Mouse (Mus musculus) midbrain, embryonic 14.5 days (tissue): Measurements from ENCODE around the gene Mef2d. TPM values are rescaled to one million over a fixed set of nuclear protein-coding genes. Genes with fewer than 3 reads are reported as not detected.

Source experiments
- ATAC-seq: fragments of 200-750 bp; cut with Nextera tagmentation; 2 replicates; pipeline ENCODE4 v1.8.0; 2017; ENCODE audit warnings: moderate number of reproducible peaks, moderate library complexity; ENCODE audit not compliant: low FRiP score, low TSS enrichment
- DNase-seq: peaks from one replicate; pipeline ENCODE4 v3.0.0-alpha.2; 2015
- H3K27ac ChIP-seq: fragments of 300-500 bp; sonication (generic); replicated peaks from 2 replicates; pipeline ENCODE4 v1.5.1; 2014; ENCODE audit warnings: mild to moderate bottlenecking, low read depth, low read length, moderate library complexity
- H3K27me3 ChIP-seq: fragments of 300-500 bp; sonication (generic); 2 replicates; pipeline ENCODE4 v1.6.1; 2014; ENCODE audit warnings: low read length, control low read depth, mixed read lengths; ENCODE audit not compliant: control insufficient read depth, insufficient read depth
- H3K36me3 ChIP-seq: fragments of 300-500 bp; sonication (generic); 2 replicates; pipeline ENCODE4 v1.6.1; 2014; ENCODE audit warnings: low read length, control low read depth; ENCODE audit not compliant: control insufficient read depth, insufficient read depth
- H3K4me1 ChIP-seq: fragments of 300-500 bp; sonication (generic); 2 replicates; pipeline ENCODE4 v1.6.1; 2014; ENCODE audit warnings: mild to moderate bottlenecking, antibody characterized with exemption, low read length, control low read depth; ENCODE audit not compliant: control insufficient read depth, insufficient read depth
- H3K4me2 ChIP-seq: fragments of 300-500 bp; sonication (generic); 2 replicates; pipeline ENCODE4 v1.6.1; 2014; ENCODE audit warnings: mild to moderate bottlenecking, low read length, moderate library complexity
- H3K4me3 ChIP-seq: fragments of 300-500 bp; sonication (generic); replicated peaks from 2 replicates; pipeline ENCODE4 v1.5.1; 2014; ENCODE audit warnings: low read depth, low read length
- H3K9ac ChIP-seq: fragments of 300-500 bp; sonication (generic); replicated peaks from 2 replicates; pipeline ENCODE4 v1.6.1; 2014; ENCODE audit warnings: mild to moderate bottlenecking, low read length, moderate library complexity
- H3K9me3 ChIP-seq: fragments of 300-500 bp; sonication (generic); 2 replicates; pipeline ENCODE4 v1.6.1; 2016; ENCODE audit warnings: low read length, control low read depth, mixed read lengths; ENCODE audit not compliant: control insufficient read depth
- WGBS: fragments of 180-500 bp; shearing (Covaris S2); extraction: QIAGEN DNeasy Blood & Tissue Kit; methylation state at CpG from one replicate; pipeline ENCODE4 v1.1.7; 2014; 5-methylcytosine and 5-hydroxymethylcytosine counted together
- polyA plus RNA-seq: library from polyadenylated mRNA; unstranded; fragments of >200 nt; fragmentation: Nextera tagmentation; extraction: Ambion mirVana; gene quantifications from 2 replicates; pipeline ENCODE4 v1.2.1, GENCODE M21; 2014

Mef2d gene
- polyA plus RNA-seq, 1 experiment from 2014 or later: 23.7 TPM

DNA sequence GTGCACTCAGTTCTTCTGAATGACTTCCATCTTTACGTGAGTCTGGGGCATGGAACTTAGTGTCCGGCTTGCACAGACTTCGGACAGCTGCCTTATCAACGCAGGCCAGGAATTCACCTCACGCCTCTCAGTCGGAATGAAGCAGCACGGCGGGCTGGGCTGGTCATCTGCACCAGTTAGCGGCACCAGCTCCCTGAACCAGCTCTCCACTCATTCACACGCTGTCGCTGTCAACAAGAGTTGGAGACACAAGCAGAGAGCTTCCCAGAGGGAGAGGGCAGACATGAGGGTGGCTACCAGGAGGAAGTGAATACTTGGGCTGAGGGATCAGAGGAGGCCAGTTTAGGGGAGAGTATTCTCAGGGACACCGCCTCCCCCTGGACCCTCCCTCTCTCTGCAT, 27.8 kb upstream of the Mef2d start:
- 94% methylated on average over 12 of the region's 12 CpGs for whole genome bisulfite sequencing
- no peak overlapping the region for H3K4me3 ChIP-seq
- H3K4me2 ChIP-seq: no peak overlapping the region
- ATAC-seq (no peak), DNase-seq (no peak)
- H3K27ac ChIP-seq: no peak overlapping the region
- no peaks in the 10 kb centered on the region for H3K9me3 ChIP-seq
- H3K36me3 ChIP-seq: 0 out of 2 replicates have a peak, but pooled peaks cover 11% of the 10 kb centered on the region
- no peaks in the 10 kb centered on the region for H3K27me3 ChIP-seq
- H3K4me1 ChIP-seq: no peaks in the 10 kb centered on the region
- H3K9ac ChIP-seq: no peak overlapping the region

- Histone ChIP-seq H3K27me3 (no peaks in the 10 kb centered on the region), H3K9me3 (no peaks in the 10 kb centered on the region), H3K9ac (no peak overlapping the region), H3K4me2 (no peak overlapping the region), H3K27ac (no peak overlapping the region), H3K36me3 (0 out of 2 replicates have a peak, but pooled peaks cover 11% of the 10 kb centered on the region), H3K4me1 (no peaks in the 10 kb centered on the region), H3K4me3 (no peak overlapping the region)
- WGBS: 91% methylated on average over 19 of the region's 19 CpGs
- DNase-seq (no peak), ATAC-seq (no peak)
Observed at GRCm38 (mm10) chr3:88120117-88120651, 22.0 kb upstream of the Mef2d start.

GRCm38 (mm10) chr3:88121164-88122131, 20.7 kb upstream of the Mef2d start:
- Histone ChIP-seq H3K4me3 (no peak overlapping the region), H3K27me3 (no peaks in the 10 kb centered on the region), H3K9ac (no peak overlapping the region), H3K9me3 (no peaks in the 10 kb centered on the region), H3K4me2 (no peak overlapping the region), H3K36me3 (0 out of 2 replicates have a peak, but pooled peaks cover 8% of the 10 kb centered on the region), H3K27ac (no peak overlapping the region), H3K4me1 (no peaks in the 10 kb centered on the region)
- WGBS: 77% methylated on average over 14 of the region's 14 CpGs
- DNase-seq: no peak
- no peak for ATAC-seq

- WGBS: 79% methylated on average over 4 of the region's 4 CpGs
- Histone ChIP-seq H3K9ac (no peak overlapping the region), H3K4me3 (no peak overlapping the region), H3K9me3 (no peaks in the 10 kb centered on the region), H3K4me2 (no peak overlapping the region), H3K27ac (no peak overlapping the region), H3K4me1 (no peaks in the 10 kb centered on the region), H3K27me3 (no peaks in the 10 kb centered on the region), H3K36me3 (no peaks in the 10 kb centered on the region)
- DNase-seq (no peak), ATAC-seq (no peak)
Observed at GRCm38 (mm10) chr3:88125195-88125594, 17.0 kb upstream of the Mef2d start.

GRCm38 (mm10) chr3:88126181-88126580, 16.0 kb upstream of the Mef2d start:
- H3K4me3 ChIP-seq: no peak overlapping the region
- no peak overlapping the region for H3K4me2 ChIP-seq
- DNase-seq (no peak), ATAC-seq (no peak)
- no peak overlapping the region for H3K9ac ChIP-seq
- H3K27ac ChIP-seq: no peak overlapping the region
- no peaks in the 10 kb centered on the region for H3K4me1 ChIP-seq
- no peaks in the 10 kb centered on the region for H3K27me3 ChIP-seq
- 92% methylated on average over 7 of the region's 7 CpGs for WGBS
- no peaks in the 10 kb centered on the region for H3K36me3 ChIP-seq
- no peaks in the 10 kb centered on the region for H3K9me3 ChIP-seq

DNA sequence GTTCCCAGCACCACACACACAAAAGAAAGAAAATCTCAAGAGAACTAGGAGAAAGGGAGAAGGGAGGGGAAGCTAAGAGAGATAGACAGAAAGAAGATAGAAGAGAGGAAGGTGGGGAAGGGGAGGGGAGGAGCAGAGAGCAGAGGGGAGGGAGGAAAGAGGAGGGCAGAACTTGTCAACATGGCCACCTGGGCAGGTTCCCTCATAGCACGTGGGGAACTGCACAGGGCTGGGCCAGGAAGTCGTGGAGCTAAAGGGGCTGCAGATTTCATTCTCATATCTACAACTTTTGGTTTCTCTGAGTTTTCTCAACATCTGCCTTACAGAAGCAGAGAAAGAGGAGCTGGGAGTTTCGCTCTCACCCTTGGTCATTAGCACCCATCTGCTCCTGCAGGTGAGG, 14.5 kb upstream of the Mef2d start:
- ATAC-seq (no peak), DNase-seq (no peak)
- Histone ChIP-seq H3K27me3 (no peaks in the 10 kb centered on the region), H3K36me3 (no peaks in the 10 kb centered on the region), H3K4me3 (no peak overlapping the region), H3K4me2 (no peak overlapping the region), H3K9me3 (no peaks in the 10 kb centered on the region), H3K9ac (no peak overlapping the region), H3K27ac (no peak overlapping the region), H3K4me1 (no peaks in the 10 kb centered on the region)
- WGBS: 75% methylated on average over 3 of the region's 3 CpGs

DNA sequence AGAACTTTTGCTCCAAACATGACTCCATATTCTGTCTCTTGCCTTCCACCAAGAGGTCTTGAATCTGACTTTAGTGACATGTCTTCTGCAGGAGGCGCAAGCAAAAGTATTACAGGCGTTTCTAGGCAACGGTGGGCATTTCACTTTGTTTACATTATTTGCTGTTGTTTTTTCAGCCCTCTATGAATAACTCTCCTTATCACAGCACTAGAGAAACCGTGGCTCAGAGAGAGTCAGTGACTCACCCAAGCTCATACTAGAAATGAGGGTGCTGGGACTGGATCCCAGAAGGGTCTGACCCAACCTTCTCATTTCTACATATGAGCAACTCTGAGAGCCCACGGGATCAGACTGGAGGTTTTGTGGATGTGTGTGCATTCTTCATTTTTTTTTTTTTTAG, 14.1 kb upstream of the Mef2d start:
- WGBS: 87% methylated on average over 5 of the region's 5 CpGs
- no peak overlapping the region for H3K4me2 ChIP-seq
- no peaks in the 10 kb centered on the region for H3K27me3 ChIP-seq
- no peaks in the 10 kb centered on the region for H3K4me1 ChIP-seq
- no peak overlapping the region for H3K4me3 ChIP-seq
- ATAC-seq (no peak), DNase-seq (no peak)
- H3K9me3 ChIP-seq: no peaks in the 10 kb centered on the region
- H3K27ac ChIP-seq: no peak overlapping the region
- no peak overlapping the region for H3K9ac ChIP-seq
- no peaks in the 10 kb centered on the region for H3K36me3 ChIP-seq

- Histone ChIP-seq H3K27ac (no peak overlapping the region), H3K4me3 (no peak overlapping the region), H3K4me1 (no peaks in the 10 kb centered on the region), H3K9me3 (no peaks in the 10 kb centered on the region), H3K4me2 (no peak overlapping the region), H3K9ac (no peak overlapping the region), H3K36me3 (no peaks in the 10 kb centered on the region), H3K27me3 (no peaks in the 10 kb centered on the region)
- WGBS: 56% methylated on average over 4 of the region's 4 CpGs
- DNase-seq: no peak
- ATAC-seq: no peak
Observed at GRCm38 (mm10) chr3:88129006-88129405, 13.2 kb upstream of the Mef2d start.

DNA sequence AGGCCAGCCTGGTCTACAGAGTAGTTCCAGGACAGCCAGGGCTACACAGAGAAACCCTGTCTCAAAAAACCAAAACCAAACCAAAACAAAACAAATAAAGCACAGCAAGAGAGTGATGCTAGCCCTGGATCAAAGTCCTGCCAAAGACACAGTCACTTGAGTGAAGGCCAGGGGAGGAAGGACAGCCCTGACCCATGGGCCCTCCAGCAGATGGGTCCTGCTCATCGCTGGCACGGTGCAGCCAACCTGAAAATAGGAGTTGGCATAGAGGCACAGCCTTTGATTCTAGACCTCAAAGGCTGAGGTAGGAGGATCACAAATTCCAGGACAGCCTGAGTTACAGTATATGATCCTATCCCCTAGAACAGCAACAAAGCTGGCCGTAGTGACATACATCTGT, 11.1 kb upstream of the Mef2d start:
- DNase-seq (no peak), ATAC-seq (no peak)
- H3K4me2 ChIP-seq: no peak overlapping the region
- no peak overlapping the region for H3K9ac ChIP-seq
- H3K36me3 ChIP-seq: no peaks in the 10 kb centered on the region
- H3K4me1 ChIP-seq: no peaks in the 10 kb centered on the region
- H3K9me3 ChIP-seq: no peaks in the 10 kb centered on the region
- 94% methylated on average over 3 of the region's 3 CpGs for WGBS
- no peak overlapping the region for H3K27ac ChIP-seq
- no peaks in the 10 kb centered on the region for H3K27me3 ChIP-seq
- H3K4me3 ChIP-seq: no peak overlapping the region
